Mouse (Mus musculus): ENCODE results near the gene Dlg5.

- TF ChIP-seq CTCF (IDR thresholded peaks at IDR 0.05; ENCODE audit: borderline replicate concordance, control insufficient read depth, extremely low read depth, insufficient read depth, low read length, poor library complexity) = no peak
- no peak for TF ChIP-seq POLR2A (IDR thresholded peaks at IDR 0.05; ENCODE audit: control insufficient read depth, extremely low read depth, insufficient read depth, low read length, poor library complexity)
Observed at GRCm38 (mm10) chr14:24092391-24092790, 153.3 kb downstream of the Dlg5 start.
